Mouse (Mus musculus): ENCODE measurements around the gene Ikzf3.

GRCm38 (mm10) chr11:98445238-98445637, 100.6 kb downstream of the Ikzf3 start:
- TF ChIP-seq POLR2A (IDR thresholded peaks at IDR 0.05; ENCODE audit: insufficient read length, low read depth), result no peak
- no peak for TF ChIP-seq USF1 (IDR thresholded peaks at IDR 0.05; ENCODE audit: low read depth)
- no peak for TF ChIP-seq TCF12 (IDR thresholded peaks at IDR 0.05; ENCODE audit: insufficient read depth, poor library complexity, severe bottlenecking)
- no peak for TF ChIP-seq E2F4 (IDR thresholded peaks at IDR 0.05; ENCODE audit: insufficient read depth)
- no peak for TF ChIP-seq MAX (IDR thresholded peaks at IDR 0.05; ENCODE audit: low read depth)
